Mouse (Mus musculus) brain, embryonic 14.5 days (tissue): Measurements from ENCODE around the gene Ypel4.

Source experiments
- CTCF ChIP-seq: fragments of 200-500 bp; IDR thresholded peaks from 2 replicates; pipeline ENCODE4 v1.5.1; 2012; ENCODE audit warnings: inconsistent platforms, mild to moderate bottlenecking, moderate library complexity, borderline replicate concordance; ENCODE audit not compliant: insufficient read depth, insufficient read length; ENCODE audit errors: extremely low read depth
- POLR2A ChIP-seq: fragments of 200-500 bp; IDR thresholded peaks from 2 replicates; pipeline ENCODE4 v1.6.1; 2012; ENCODE audit warnings: mild to moderate bottlenecking, inconsistent platforms, borderline replicate concordance; ENCODE audit not compliant: poor library complexity, insufficient read depth, insufficient read length, severe bottlenecking; ENCODE audit errors: extremely low read depth

- TF ChIP-seq CTCF (no peak), POLR2A (no peak)
Measured at GRCm38 (mm10) chr2:84736312-84737161, 2.7 kb downstream of the Ypel4 start.
